Mouse (Mus musculus) embryonic fibroblast, embryonic 13.5 days (primary cell): ENCODE measurements at regions not wholly inside any gene's neighbourhood (a gene's known extent, or its start where the extent isn't known, plus 50 kb on each side); places are given as distances from the start of the nearest gene placed in this dataset.

Source experiments
- CTCF ChIP-seq: IDR thresholded peaks from 2 replicates; pipeline ENCODE4 v1.5.1; 2011; ENCODE audit warnings: mild to moderate bottlenecking, control low read depth, low read length, moderate library complexity, borderline replicate concordance; ENCODE audit not compliant: insufficient read depth
- POLR2A ChIP-seq: IDR thresholded peaks from 2 replicates; pipeline ENCODE4 v1.6.1; 2011; ENCODE audit warnings: low read depth, mild to moderate bottlenecking, control low read depth, low read length, moderate library complexity

DNA sequence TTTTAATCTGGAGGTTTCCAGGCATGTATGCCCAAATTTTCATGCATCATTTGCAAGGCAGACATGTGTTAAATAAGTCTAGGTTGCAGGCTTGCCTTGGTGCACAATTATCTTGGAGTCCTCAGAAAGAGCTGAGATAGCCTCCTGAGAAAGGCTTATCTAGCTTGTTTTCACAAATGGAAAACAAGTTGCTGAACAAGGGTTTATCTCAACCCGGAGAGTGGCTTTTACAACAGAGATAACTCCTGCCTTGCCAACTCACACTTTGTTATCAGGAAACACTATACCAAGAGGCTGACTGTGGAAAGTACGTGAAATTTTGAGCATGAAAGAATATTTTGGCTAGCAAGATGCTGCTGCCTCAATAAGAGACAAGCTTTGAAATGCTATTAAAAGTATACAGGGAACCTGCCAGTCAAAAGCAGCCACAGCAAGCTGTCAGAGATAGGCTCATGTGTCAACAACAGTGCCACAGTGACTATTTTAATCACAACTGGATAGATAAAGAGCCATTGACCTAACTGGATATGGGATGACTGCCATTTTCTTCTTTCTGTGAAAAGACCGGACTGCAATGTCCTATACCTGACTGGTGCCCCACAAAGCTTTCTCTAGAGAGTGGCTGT is 3376.6 kb upstream of the Gm7489 start:
- no peak for TF ChIP-seq CTCF
- TF ChIP-seq POLR2A = no peak
